Mouse (Mus musculus) forebrain, embryonic 16.5 days (tissue): ENCODE data around the gene Slc35d3. TPM values are rescaled to one million over a fixed set of nuclear protein-coding genes. Genes with fewer than 3 reads are reported as not detected.
A peak's percentile ranks its signal among the peaks of the same experiment; 100 is the strongest.

Experiments used
- ATAC-seq: fragments of 200-750 bp; cut with Nextera tagmentation; 2 replicates; pipeline ENCODE4 v1.8.0; 2017; ENCODE audit warnings: mild to moderate bottlenecking, moderate library complexity
- H3K27ac ChIP-seq: fragments of 300-500 bp; sonication (generic); 2 replicates; pipeline ENCODE4 v1.5.1; 2014; ENCODE audit warnings: low read length, control low read depth
- H3K27me3 ChIP-seq: fragments of 300-500 bp; sonication (generic); replicated peaks from 2 replicates; pipeline ENCODE4 v1.6.1; 2014; ENCODE audit warnings: low read length; ENCODE audit not compliant: control insufficient read depth, insufficient read depth
- H3K36me3 ChIP-seq: fragments of 300-500 bp; sonication (generic); 2 replicates; pipeline ENCODE4 v1.6.1; 2014; ENCODE audit not compliant: control insufficient read depth, insufficient read depth
- H3K4me1 ChIP-seq: fragments of 300-500 bp; sonication (generic); replicated peaks from 2 replicates; pipeline ENCODE4 v1.6.1; 2014; ENCODE audit warnings: low read length; ENCODE audit not compliant: control insufficient read depth, insufficient read depth
- H3K4me2 ChIP-seq: fragments of 300-500 bp; sonication (generic); 2 replicates; pipeline ENCODE4 v1.6.1; 2014; ENCODE audit warnings: mild to moderate bottlenecking, low read length, control low read depth
- H3K4me3 ChIP-seq: fragments of 300-500 bp; sonication (generic); replicated peaks from 2 replicates; pipeline ENCODE4 v1.5.1; 2014; ENCODE audit warnings: mild to moderate bottlenecking, low read length, control low read depth
- H3K9ac ChIP-seq: fragments of 300-500 bp; sonication (generic); replicated peaks from 2 replicates; pipeline ENCODE4 v1.6.1; 2014; ENCODE audit warnings: low read depth, low read length, control low read depth
- H3K9me3 ChIP-seq: fragments of 300-500 bp; sonication (generic); 2 replicates; pipeline ENCODE4 v1.6.1; 2016; ENCODE audit warnings: low read length; ENCODE audit not compliant: control insufficient read depth
- WGBS: fragments of 180-500 bp; shearing (Covaris S2); extraction: QIAGEN DNeasy Blood & Tissue Kit; methylation state at CpG from one replicate; pipeline ENCODE4 v1.1.7; 2014; 5-methylcytosine and 5-hydroxymethylcytosine counted together
- polyA plus RNA-seq: library from polyadenylated mRNA; unstranded; fragments of >200 nt; fragmentation: Nextera tagmentation; extraction: Ambion mirVana; gene quantifications from 2 replicates; pipeline ENCODE4 v1.2.1, GENCODE M21; 2015

Gene Slc35d3
- polyA plus RNA-seq, 1 experiment from 2014 or later, result 1.8 TPM

GRCm38 (mm10) chr10:19848928-19849770 is 2.1 kb downstream of the Slc35d3 start:
- H3K36me3 ChIP-seq, result no peaks in the 10 kb centered on the region
- H3K4me3 ChIP-seq, result peak overlapping the region; percentile 58
- peaks cover 44% of the 10 kb centered on the region for H3K27me3 ChIP-seq
- H3K9ac ChIP-seq, result no peak overlapping the region; the same call in 1 of the 2 replicates
- no peak for ATAC-seq
- WGBS, result 6% methylated on average over 44 of the region's 44 CpGs
- H3K4me1 ChIP-seq, result peaks cover 31% of the 10 kb centered on the region
- H3K27ac ChIP-seq, result no peak overlapping the region
- H3K4me2 ChIP-seq, result peak overlapping the region; percentile 99
- H3K9me3 ChIP-seq, result no peaks in the 10 kb centered on the region

- Histone ChIP-seq H3K4me1 (0 out of 2 replicates have a peak, but pooled peaks cover 2% of the 10 kb centered on the region), H3K4me2 (no peak overlapping the region), H3K9ac (no peak overlapping the region), H3K9me3 (no peaks in the 10 kb centered on the region), H3K27ac (no peak overlapping the region), H3K27me3 (no peaks in the 10 kb centered on the region), H3K4me3 (no peak overlapping the region), H3K36me3 (no peaks in the 10 kb centered on the region)
- no peak for ATAC-seq
- 91% methylated on average over 5 of the region's 5 CpGs for WGBS
Observed at GRCm38 (mm10) chr10:19839836-19840235, 11.4 kb downstream of the Slc35d3 start.

- H3K27me3 ChIP-seq, result no peaks in the 10 kb centered on the region
- ATAC-seq, result peak; percentile 74
- H3K4me3 ChIP-seq, result no peak overlapping the region
- H3K4me1 ChIP-seq, result 0 out of 2 replicates have a peak, but pooled peaks cover 2% of the 10 kb centered on the region
- H3K36me3 ChIP-seq, result no peaks in the 10 kb centered on the region
- no peak overlapping the region for H3K27ac ChIP-seq
- H3K9ac ChIP-seq, result no peak overlapping the region
- H3K9me3 ChIP-seq, result no peaks in the 10 kb centered on the region
- WGBS, result 33% methylated on average over 8 of the region's 8 CpGs
- no peak overlapping the region for H3K4me2 ChIP-seq
Observed at GRCm38 (mm10) chr10:19835887-19836710, 15.2 kb downstream of the Slc35d3 start.

GRCm38 (mm10) chr10:19834222-19834621 is 17.0 kb downstream of the Slc35d3 start:
- no peak overlapping the region for H3K4me3 ChIP-seq
- no peaks in the 10 kb centered on the region for H3K36me3 ChIP-seq
- WGBS, result 98% methylated on average over 6 of the region's 6 CpGs
- no peak overlapping the region for H3K4me2 ChIP-seq
- H3K9ac ChIP-seq, result no peak overlapping the region
- no peak for ATAC-seq
- no peaks in the 10 kb centered on the region for H3K27me3 ChIP-seq
- 0 out of 2 replicates have a peak, but pooled peaks cover 2% of the 10 kb centered on the region for H3K4me1 ChIP-seq
- H3K9me3 ChIP-seq, result no peaks in the 10 kb centered on the region
- no peak overlapping the region for H3K27ac ChIP-seq

- 84% methylated on average over 5 of the region's 5 CpGs for WGBS
- no peak overlapping the region for H3K4me3 ChIP-seq
- H3K4me2 ChIP-seq, result no peak overlapping the region
Observed at GRCm38 (mm10) chr10:19831072-19831849, 20.0 kb downstream of the Slc35d3 start.

GRCm38 (mm10) chr10:19820986-19821385 is 30.3 kb downstream of the Slc35d3 start:
- no peaks in the 10 kb centered on the region for H3K27me3 ChIP-seq
- ATAC-seq, result no peak
- H3K4me3 ChIP-seq, result no peak overlapping the region
- H3K9ac ChIP-seq, result no peak overlapping the region
- no peaks in the 10 kb centered on the region for H3K9me3 ChIP-seq
- peaks cover 6% of the 10 kb centered on the region for H3K4me1 ChIP-seq
- no peak overlapping the region for H3K4me2 ChIP-seq
- no peak overlapping the region for H3K27ac ChIP-seq
- WGBS, result 59% methylated on average over 3 of the region's 3 CpGs
- H3K36me3 ChIP-seq, result no peaks in the 10 kb centered on the region

More at GRCm38 (mm10) chr10:19831072-19831849, 20.0 kb downstream of the Slc35d3 start:
- Histone ChIP-seq H3K36me3 (no peaks in the 10 kb centered on the region), H3K9me3 (no peaks in the 10 kb centered on the region), H3K9ac (no peak overlapping the region), H3K27me3 (no peaks in the 10 kb centered on the region), H3K27ac (no peak overlapping the region), H3K4me1 (0 out of 2 replicates have a peak, but pooled peaks cover 2% of the 10 kb centered on the region)
- ATAC-seq, result no peak

GRCm38 (mm10) chr10:19818723-19819355 is 32.4 kb downstream of the Slc35d3 start:
- Histone ChIP-seq H3K4me2 (no peak overlapping the region), H3K9ac (no peak overlapping the region), H3K4me1 (peaks cover 6% of the 10 kb centered on the region), H3K27ac (no peak overlapping the region), H3K4me3 (no peak overlapping the region), H3K36me3 (no peaks in the 10 kb centered on the region), H3K27me3 (no peaks in the 10 kb centered on the region), H3K9me3 (no peaks in the 10 kb centered on the region)
- ATAC-seq, result peak; percentile 71
- 26% methylated on average over 16 of the region's 16 CpGs for WGBS

- peaks cover 6% of the 10 kb centered on the region for H3K4me1 ChIP-seq
- no peaks in the 10 kb centered on the region for H3K36me3 ChIP-seq
- H3K9ac ChIP-seq, result no peak overlapping the region
- H3K27me3 ChIP-seq, result no peaks in the 10 kb centered on the region
- no peak overlapping the region for H3K27ac ChIP-seq
- no peak overlapping the region for H3K4me2 ChIP-seq
- ATAC-seq, result no peak
- H3K4me3 ChIP-seq, result no peak overlapping the region
- no peaks in the 10 kb centered on the region for H3K9me3 ChIP-seq
- 52% methylated on average over 8 of the region's 8 CpGs for WGBS
Observed at GRCm38 (mm10) chr10:19815371-19815770, 35.9 kb downstream of the Slc35d3 start.
